Mouse (Mus musculus): Measurements from ENCODE around the gene Pcbp2. TPM values are rescaled to one million over a fixed set of nuclear protein-coding genes. Genes with fewer than 3 reads are reported as not detected.

Pcbp2 gene
- polyA plus RNA-seq, 1 experiment from 2014 or later: 220 TPM

DNA sequence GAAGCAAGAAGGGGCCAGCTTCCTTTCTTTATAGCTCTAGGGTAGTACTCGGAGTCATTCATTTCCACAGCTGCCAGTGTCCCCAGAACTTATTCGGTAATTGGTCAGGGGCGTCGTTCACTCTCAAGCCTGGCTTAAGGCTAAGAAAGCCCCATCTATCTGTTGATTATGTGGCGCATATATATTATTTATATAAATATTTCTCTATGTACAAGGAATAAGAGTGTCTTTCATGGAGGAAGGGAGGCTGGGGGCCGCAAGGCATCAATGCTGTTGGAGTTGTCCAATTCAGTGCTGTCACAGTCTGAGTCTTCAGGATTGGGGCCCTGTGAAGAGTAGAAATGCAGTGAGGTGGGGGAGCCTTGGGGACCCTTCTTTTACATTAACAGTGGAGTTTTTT, 29.5 kb downstream of the Pcbp2 start:
- Histone ChIP-seq H3K27me3 (replicated peaks; ENCODE audit: control insufficient read depth, insufficient read depth, low read length) (no peaks in the 10 kb centered on the region), H3K9me3 (ENCODE audit: control insufficient read depth, low read length) (no peaks in the 10 kb centered on the region), H3K27ac (ENCODE audit: low read depth, low read length) (no peak overlapping the region), H3K9ac (ENCODE audit: low read depth, low read length) (no peak overlapping the region), H3K36me3 (ENCODE audit: control insufficient read depth, insufficient read depth, low read length) (peaks cover 69% of the 10 kb centered on the region), H3K4me1 (replicated peaks; ENCODE audit: control insufficient read depth, insufficient read depth, low read length) (no peaks in the 10 kb centered on the region), H3K4me3 (ENCODE audit: low read depth, low read length) (no peak overlapping the region), H3K4me2 (no peak overlapping the region)
- no peak for ATAC-seq (replicated peaks; ENCODE audit: low FRiP score)
- WGBS: 92% methylated on average over 6 of the region's 6 CpGs
- no peak for DNase-seq (ENCODE audit: low spot score)

- Histone ChIP-seq H3K27ac (ENCODE audit: low read depth, low read length) (no peak overlapping the region), H3K4me2 (no peak overlapping the region), H3K4me1 (replicated peaks; ENCODE audit: control insufficient read depth, insufficient read depth, low read length) (no peaks in the 10 kb centered on the region), H3K27me3 (replicated peaks; ENCODE audit: control insufficient read depth, insufficient read depth, low read length) (no peaks in the 10 kb centered on the region), H3K9ac (ENCODE audit: low read depth, low read length) (no peak overlapping the region), H3K9me3 (ENCODE audit: control insufficient read depth, low read length) (no peaks in the 10 kb centered on the region), H3K4me3 (ENCODE audit: low read depth, low read length) (no peak overlapping the region), H3K36me3 (ENCODE audit: control insufficient read depth, insufficient read depth, low read length) (peaks cover 64% of the 10 kb centered on the region)
- DNase-seq (ENCODE audit: low spot score) (no peak), ATAC-seq (replicated peaks; ENCODE audit: low FRiP score) (no peak)
- 88% methylated on average over 5 of the region's 5 CpGs for WGBS
Observed at GRCm38 (mm10) chr15:102500479-102500878, 30.1 kb downstream of the Pcbp2 start.

- no peaks in the 10 kb centered on the region for H3K4me1 ChIP-seq (replicated peaks; ENCODE audit: control insufficient read depth, insufficient read depth, low read length)
- no peak overlapping the region for H3K4me2 ChIP-seq
- DNase-seq (ENCODE audit: low spot score) (no peak), ATAC-seq (replicated peaks; ENCODE audit: low FRiP score) (peak; percentile 15; the same call in 1 of the 2 replicates)
- H3K4me3 ChIP-seq (ENCODE audit: low read depth, low read length): no peak overlapping the region
- 87% methylated on average over 19 of the region's 19 CpGs for WGBS
- H3K27me3 ChIP-seq (replicated peaks; ENCODE audit: control insufficient read depth, insufficient read depth, low read length): no peaks in the 10 kb centered on the region
- H3K27ac ChIP-seq (ENCODE audit: low read depth, low read length): no peak overlapping the region
- peaks cover 62% of the 10 kb centered on the region for H3K36me3 ChIP-seq (ENCODE audit: control insufficient read depth, insufficient read depth, low read length)
- H3K9me3 ChIP-seq (ENCODE audit: control insufficient read depth, low read length): no peaks in the 10 kb centered on the region
- H3K9ac ChIP-seq (ENCODE audit: low read depth, low read length): no peak overlapping the region
Observed at GRCm38 (mm10) chr15:102501084-102501814, 30.9 kb downstream of the Pcbp2 start.

DNA sequence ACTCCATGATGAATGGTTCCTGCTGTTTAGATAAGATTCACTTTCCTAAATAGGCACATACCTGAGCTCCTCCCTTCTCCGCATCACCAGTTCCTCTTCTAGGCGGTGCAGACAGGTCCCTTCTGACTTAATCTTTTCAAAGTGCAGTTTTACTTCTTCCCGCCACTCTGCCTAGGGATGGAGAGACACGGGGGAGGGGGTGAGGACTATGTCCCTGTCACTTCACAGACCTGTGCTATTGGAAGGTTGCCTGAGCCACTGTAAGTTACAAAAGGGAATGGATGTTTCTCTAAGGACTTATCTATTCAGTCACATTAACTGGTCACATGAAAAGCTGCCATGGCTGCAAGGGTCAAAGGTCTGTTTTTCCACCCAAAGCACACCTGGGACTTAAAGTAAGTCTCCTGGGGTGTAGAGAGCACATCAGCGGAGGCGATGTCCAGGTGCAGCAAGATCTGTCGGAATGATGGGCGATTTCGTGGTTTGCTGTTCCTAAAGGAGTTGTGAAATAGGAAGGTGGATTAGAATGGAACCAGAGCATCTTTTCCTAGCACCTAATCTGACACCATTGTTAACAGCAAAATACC, 32.0 kb downstream of the Pcbp2 start:
- Histone ChIP-seq H3K4me2 (no peak overlapping the region), H3K4me3 (ENCODE audit: low read depth, low read length) (no peak overlapping the region), H3K27ac (ENCODE audit: low read depth, low read length) (no peak overlapping the region), H3K9me3 (ENCODE audit: control insufficient read depth, low read length) (no peaks in the 10 kb centered on the region), H3K9ac (ENCODE audit: low read depth, low read length) (no peak overlapping the region), H3K36me3 (ENCODE audit: control insufficient read depth, insufficient read depth, low read length) (peaks cover 55% of the 10 kb centered on the region), H3K27me3 (replicated peaks; ENCODE audit: control insufficient read depth, insufficient read depth, low read length) (no peaks in the 10 kb centered on the region), H3K4me1 (replicated peaks; ENCODE audit: control insufficient read depth, insufficient read depth, low read length) (no peaks in the 10 kb centered on the region)
- DNase-seq (ENCODE audit: low spot score) (no peak), ATAC-seq (replicated peaks; ENCODE audit: low FRiP score) (no peak)
- 77% methylated on average over 9 of the region's 9 CpGs for WGBS

DNA sequence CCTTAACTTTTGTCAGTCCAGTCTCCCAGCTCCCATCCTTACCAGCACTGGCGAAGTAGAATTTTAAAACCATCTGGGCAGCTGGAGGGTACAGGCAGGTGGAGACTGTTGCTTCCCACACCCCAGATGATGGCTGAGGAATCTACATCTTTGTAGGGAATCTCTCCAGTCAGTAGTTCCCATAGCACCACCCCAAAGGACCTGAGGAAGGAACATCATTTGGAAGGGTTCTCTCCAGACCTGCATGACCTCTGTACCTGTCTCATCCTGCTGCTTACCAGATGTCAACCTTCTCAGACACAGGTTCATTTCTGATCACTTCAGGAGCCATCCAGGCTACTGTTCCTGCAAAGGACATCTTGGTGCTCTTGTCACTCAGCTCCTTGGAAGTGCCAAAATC, 33.1 kb downstream of the Pcbp2 start, which contains the start of gene Gm10337:
TSS of gene Gm10337 (plus strand) at position 276 of the 400 bp plus-strand sequence.
- H3K36me3 ChIP-seq (ENCODE audit: control insufficient read depth, insufficient read depth, low read length): peaks cover 46% of the 10 kb centered on the region
- no peak within 1 kb of the TSS for H3K4me3 ChIP-seq (ENCODE audit: low read depth, low read length)
- WGBS: 86% methylated on average over 1 of the region's 1 CpGs
- no peaks in the 10 kb centered on the region for H3K27me3 ChIP-seq (replicated peaks; ENCODE audit: control insufficient read depth, insufficient read depth, low read length)
- no peak within 1 kb of the TSS for H3K27ac ChIP-seq (ENCODE audit: low read depth, low read length)
- DNase-seq (ENCODE audit: low spot score) (no peak), ATAC-seq (replicated peaks; ENCODE audit: low FRiP score) (no peak)
- no peaks in the 10 kb centered on the region for H3K9me3 ChIP-seq (ENCODE audit: control insufficient read depth, low read length)
- H3K4me2 ChIP-seq: no peak within 1 kb of the TSS
- no peaks in the 10 kb centered on the region for H3K4me1 ChIP-seq (replicated peaks; ENCODE audit: control insufficient read depth, insufficient read depth, low read length)
- no peak within 1 kb of the TSS for H3K9ac ChIP-seq (ENCODE audit: low read depth, low read length)

GRCm38 (mm10) chr15:102503924-102504782, 33.8 kb downstream of the Pcbp2 start:
- Histone ChIP-seq H3K27me3 (replicated peaks; ENCODE audit: control insufficient read depth, insufficient read depth, low read length) (no peaks in the 10 kb centered on the region), H3K4me3 (ENCODE audit: low read depth, low read length) (no peak overlapping the region), H3K9me3 (ENCODE audit: control insufficient read depth, low read length) (no peaks in the 10 kb centered on the region), H3K27ac (ENCODE audit: low read depth, low read length) (no peak overlapping the region), H3K36me3 (ENCODE audit: control insufficient read depth, insufficient read depth, low read length) (peaks cover 44% of the 10 kb centered on the region), H3K9ac (ENCODE audit: low read depth, low read length) (no peak overlapping the region), H3K4me2 (no peak overlapping the region), H3K4me1 (replicated peaks; ENCODE audit: control insufficient read depth, insufficient read depth, low read length) (no peaks in the 10 kb centered on the region)
- ATAC-seq (replicated peaks; ENCODE audit: low FRiP score) (0 out of 2 replicates have a peak, but pooled peaks have one; percentile 14), DNase-seq (ENCODE audit: low spot score) (no peak)
- 87% methylated on average over 9 of the region's 9 CpGs for WGBS

DNA sequence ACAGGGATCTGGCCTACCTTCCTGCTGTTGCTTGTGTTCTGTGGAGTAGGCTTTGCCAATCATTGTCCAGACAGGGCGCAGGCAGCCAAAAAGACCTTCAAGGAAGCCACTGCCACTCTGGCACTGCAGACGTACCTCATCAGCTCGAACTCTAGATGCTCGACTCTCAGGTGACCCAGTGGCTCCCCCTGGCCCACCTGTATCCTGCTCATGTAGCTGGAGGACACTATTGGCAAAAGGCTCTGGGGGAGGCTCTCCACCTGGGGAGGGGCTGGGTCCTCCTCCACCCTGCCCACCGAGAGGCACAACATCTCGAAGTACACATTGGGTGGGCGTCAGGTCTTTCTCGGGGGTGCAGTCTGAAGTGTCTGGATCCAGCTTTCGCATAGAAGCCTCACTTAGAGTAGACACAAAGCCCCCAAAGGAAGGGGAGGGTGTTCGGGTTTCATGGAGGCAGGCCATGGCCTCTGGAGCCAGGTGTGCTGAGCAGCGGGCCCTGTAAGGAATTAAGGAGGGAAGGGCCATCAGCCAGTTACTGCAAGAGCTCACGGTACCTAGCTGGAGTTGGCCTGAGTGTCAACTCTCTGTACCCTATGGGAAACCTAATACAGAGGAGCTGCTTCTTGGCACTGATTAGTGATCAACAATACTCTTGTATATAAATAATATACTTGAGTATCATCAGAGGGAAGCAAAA, 34.9 kb downstream of the Pcbp2 start:
- ATAC-seq (replicated peaks; ENCODE audit: low FRiP score) (no peak), DNase-seq (ENCODE audit: low spot score) (no peak)
- 72% methylated on average over 12 of the region's 12 CpGs for WGBS
- no peak overlapping the region for H3K9ac ChIP-seq (ENCODE audit: low read depth, low read length)
- no peaks in the 10 kb centered on the region for H3K4me1 ChIP-seq (replicated peaks; ENCODE audit: control insufficient read depth, insufficient read depth, low read length)
- H3K27ac ChIP-seq (ENCODE audit: low read depth, low read length): no peak overlapping the region
- no peak overlapping the region for H3K4me3 ChIP-seq (ENCODE audit: low read depth, low read length)
- no peaks in the 10 kb centered on the region for H3K27me3 ChIP-seq (replicated peaks; ENCODE audit: control insufficient read depth, insufficient read depth, low read length)
- peaks cover 34% of the 10 kb centered on the region for H3K36me3 ChIP-seq (ENCODE audit: control insufficient read depth, insufficient read depth, low read length)
- no peak overlapping the region for H3K4me2 ChIP-seq
- no peaks in the 10 kb centered on the region for H3K9me3 ChIP-seq (ENCODE audit: control insufficient read depth, low read length)

- ATAC-seq (replicated peaks; ENCODE audit: low FRiP score) (no peak), DNase-seq (ENCODE audit: low spot score) (no peak)
- 83% methylated on average over 9 of the region's 9 CpGs for WGBS
- H3K27me3 ChIP-seq (replicated peaks; ENCODE audit: control insufficient read depth, insufficient read depth, low read length): no peaks in the 10 kb centered on the region
- no peak overlapping the region for H3K4me2 ChIP-seq
- no peak overlapping the region for H3K4me3 ChIP-seq (ENCODE audit: low read depth, low read length)
- no peak overlapping the region for H3K27ac ChIP-seq (ENCODE audit: low read depth, low read length)
- H3K4me1 ChIP-seq (replicated peaks; ENCODE audit: control insufficient read depth, insufficient read depth, low read length): peaks cover 2% of the 10 kb centered on the region
- no peak overlapping the region for H3K9ac ChIP-seq (ENCODE audit: low read depth, low read length)
- H3K36me3 ChIP-seq (ENCODE audit: control insufficient read depth, insufficient read depth, low read length): peaks cover 27% of the 10 kb centered on the region
- H3K9me3 ChIP-seq (ENCODE audit: control insufficient read depth, low read length): no peaks in the 10 kb centered on the region
Observed at GRCm38 (mm10) chr15:102505770-102506463, 35.6 kb downstream of the Pcbp2 start.
